Mouse (Mus musculus) lung, embryonic 16.5 days (tissue): ENCODE results near the gene Nrbf2. TPM values are rescaled to one million over a fixed set of nuclear protein-coding genes. Genes with fewer than 3 reads are reported as not detected.

Experiments used
- ATAC-seq: fragments of 200-750 bp; cut with Nextera tagmentation; 2 replicates; pipeline ENCODE4 v1.8.0; 2017; ENCODE audit warnings: low read depth, mild to moderate bottlenecking, moderate library complexity
- H3K27ac ChIP-seq: fragments of 300-500 bp; sonication (generic); 2 replicates; pipeline ENCODE4 v1.5.1; 2014; ENCODE audit warnings: mild to moderate bottlenecking, control low read depth, low read length
- H3K27me3 ChIP-seq: fragments of 300-500 bp; sonication (generic); 2 replicates; pipeline ENCODE4 v1.6.1; 2014; ENCODE audit warnings: low read depth, low read length, mixed read lengths; ENCODE audit not compliant: control insufficient read depth, insufficient read depth
- H3K36me3 ChIP-seq: fragments of 300-500 bp; sonication (generic); 2 replicates; pipeline ENCODE4 v1.6.1; 2014; ENCODE audit warnings: low read length; ENCODE audit not compliant: control insufficient read depth, insufficient read depth
- H3K4me1 ChIP-seq: fragments of 300-500 bp; sonication (generic); replicated peaks from 2 replicates; pipeline ENCODE4 v1.6.1; 2014; ENCODE audit warnings: low read length, mixed read lengths; ENCODE audit not compliant: control insufficient read depth, insufficient read depth
- H3K4me2 ChIP-seq: fragments of 300-500 bp; sonication (generic); 2 replicates; pipeline ENCODE4 v1.6.1; 2014; ENCODE audit warnings: low read depth, low read length, control low read depth
- H3K4me3 ChIP-seq: fragments of 300-500 bp; sonication (generic); 2 replicates; pipeline ENCODE4 v1.5.1; 2014; ENCODE audit warnings: mild to moderate bottlenecking, low read length, control low read depth
- H3K9ac ChIP-seq: fragments of 300-500 bp; sonication (generic); 2 replicates; pipeline ENCODE4 v1.6.1; 2014; ENCODE audit warnings: low read length, control low read depth
- H3K9me3 ChIP-seq: fragments of 300-500 bp; sonication (generic); 2 replicates; pipeline ENCODE4 v1.6.1; 2016; ENCODE audit warnings: low read length; ENCODE audit not compliant: control insufficient read depth
- WGBS: fragments of 180-500 bp; shearing (Covaris S2); extraction: QIAGEN DNeasy Blood & Tissue Kit; methylation state at CpG from one replicate; pipeline ENCODE4 v1.1.7; 2014; 5-methylcytosine and 5-hydroxymethylcytosine counted together
- polyA plus RNA-seq: library from polyadenylated mRNA; unstranded; fragments of >200 nt; fragmentation: Nextera tagmentation; extraction: Ambion mirVana; gene quantifications from 2 replicates; pipeline ENCODE4 v1.2.1, GENCODE M21; 2015

Nrbf2 gene
- polyA plus RNA-seq, 1 experiment from 2014 or later, result 39.5 TPM

- H3K27me3 ChIP-seq, result no peaks in the 10 kb centered on the region
- no peaks in the 10 kb centered on the region for H3K9me3 ChIP-seq
- no peaks in the 10 kb centered on the region for H3K36me3 ChIP-seq
- H3K4me3 ChIP-seq, result no peak overlapping the region
- H3K27ac ChIP-seq, result no peak overlapping the region
- no peak for ATAC-seq
- H3K9ac ChIP-seq, result no peak overlapping the region
- H3K4me1 ChIP-seq, result peaks cover 20% of the 10 kb centered on the region
- H3K4me2 ChIP-seq, result no peak overlapping the region
- 63% methylated on average over 2 of the region's 2 CpGs for WGBS
Measured at GRCm38 (mm10) chr10:67282531-67282930, 2.6 kb downstream of the Nrbf2 start.

- H3K4me2 ChIP-seq, result no peak overlapping the region
- peaks cover 20% of the 10 kb centered on the region for H3K4me1 ChIP-seq
- no peaks in the 10 kb centered on the region for H3K27me3 ChIP-seq
- H3K27ac ChIP-seq, result no peak overlapping the region
- ATAC-seq, result no peak
- WGBS, result 53% methylated on average over 8 of the region's 8 CpGs
- no peaks in the 10 kb centered on the region for H3K36me3 ChIP-seq
- no peak overlapping the region for H3K4me3 ChIP-seq
- H3K9me3 ChIP-seq, result no peaks in the 10 kb centered on the region
- no peak overlapping the region for H3K9ac ChIP-seq
Measured at GRCm38 (mm10) chr10:67281852-67282251, 3.3 kb downstream of the Nrbf2 start.

GRCm38 (mm10) chr10:67275916-67276315 is 9.2 kb downstream of the Nrbf2 start:
- Histone ChIP-seq H3K4me3 (no peak overlapping the region), H3K27ac (no peak overlapping the region), H3K36me3 (peaks cover 10% of the 10 kb centered on the region; the same call in 1 of the 2 replicates), H3K4me1 (no peaks in the 10 kb centered on the region), H3K27me3 (no peaks in the 10 kb centered on the region), H3K4me2 (no peak overlapping the region), H3K9ac (no peak overlapping the region), H3K9me3 (no peaks in the 10 kb centered on the region)
- ATAC-seq, result no peak

GRCm38 (mm10) chr10:67264852-67265251 is 20.3 kb downstream of the Nrbf2 start:
- Histone ChIP-seq H3K36me3 (peaks cover 22% of the 10 kb centered on the region), H3K4me3 (no peak overlapping the region), H3K4me1 (no peaks in the 10 kb centered on the region), H3K9ac (no peak overlapping the region), H3K9me3 (peaks cover 3% of the 10 kb centered on the region; the same call in 1 of the 2 replicates), H3K27ac (no peak overlapping the region), H3K4me2 (no peak overlapping the region), H3K27me3 (no peaks in the 10 kb centered on the region)
- 45% methylated on average over 1 of the region's 1 CpGs for WGBS
- no peak for ATAC-seq

GRCm38 (mm10) chr10:67253115-67253514 is 32.0 kb downstream of the Nrbf2 start:
- Histone ChIP-seq H3K27ac (no peak overlapping the region), H3K4me1 (no peaks in the 10 kb centered on the region), H3K9ac (no peak overlapping the region), H3K9me3 (no peaks in the 10 kb centered on the region), H3K4me2 (no peak overlapping the region), H3K27me3 (no peaks in the 10 kb centered on the region), H3K36me3 (peaks cover 22% of the 10 kb centered on the region), H3K4me3 (no peak overlapping the region)
- WGBS, result 94% methylated on average over 1 of the region's 1 CpGs
- no peak for ATAC-seq

GRCm38 (mm10) chr10:67252353-67252752 is 32.8 kb downstream of the Nrbf2 start:
- Histone ChIP-seq H3K4me2 (no peak overlapping the region), H3K27me3 (no peaks in the 10 kb centered on the region), H3K9me3 (no peaks in the 10 kb centered on the region), H3K36me3 (peaks cover 20% of the 10 kb centered on the region), H3K27ac (no peak overlapping the region), H3K9ac (no peak overlapping the region), H3K4me3 (no peak overlapping the region), H3K4me1 (no peaks in the 10 kb centered on the region)
- WGBS, result 74% methylated on average over 5 of the region's 5 CpGs
- ATAC-seq, result no peak

- Histone ChIP-seq H3K4me3 (no peak overlapping the region), H3K9me3 (no peaks in the 10 kb centered on the region), H3K4me2 (no peak overlapping the region), H3K36me3 (peaks cover 26% of the 10 kb centered on the region), H3K27me3 (no peaks in the 10 kb centered on the region), H3K27ac (no peak overlapping the region), H3K4me1 (no peaks in the 10 kb centered on the region), H3K9ac (no peak overlapping the region)
- 89% methylated on average over 6 of the region's 6 CpGs for WGBS
- ATAC-seq, result no peak
Measured at GRCm38 (mm10) chr10:67250846-67251245, 34.3 kb downstream of the Nrbf2 start.

GRCm38 (mm10) chr10:67249486-67249885 is 35.6 kb downstream of the Nrbf2 start:
- ATAC-seq, result no peak

GRCm38 (mm10) chr10:67247145-67247544 is 38.0 kb downstream of the Nrbf2 start:
- Histone ChIP-seq H3K4me2 (no peak overlapping the region), H3K27ac (no peak overlapping the region), H3K9me3 (no peaks in the 10 kb centered on the region), H3K36me3 (peaks cover 26% of the 10 kb centered on the region), H3K4me3 (no peak overlapping the region), H3K9ac (no peak overlapping the region), H3K27me3 (no peaks in the 10 kb centered on the region), H3K4me1 (no peaks in the 10 kb centered on the region)
- 91% methylated on average over 4 of the region's 4 CpGs for WGBS
- ATAC-seq, result no peak

More at GRCm38 (mm10) chr10:67249486-67249885, 35.6 kb downstream of the Nrbf2 start:
- Histone ChIP-seq H3K36me3 (peaks cover 29% of the 10 kb centered on the region), H3K27ac (no peak overlapping the region), H3K4me2 (no peak overlapping the region), H3K4me1 (no peaks in the 10 kb centered on the region), H3K4me3 (no peak overlapping the region), H3K27me3 (no peaks in the 10 kb centered on the region), H3K9ac (no peak overlapping the region), H3K9me3 (no peaks in the 10 kb centered on the region)
- WGBS, result 75% methylated on average over 2 of the region's 2 CpGs

- Histone ChIP-seq H3K36me3 (peaks cover 27% of the 10 kb centered on the region), H3K27me3 (no peaks in the 10 kb centered on the region), H3K27ac (no peak overlapping the region), H3K9me3 (no peaks in the 10 kb centered on the region), H3K4me3 (no peak overlapping the region), H3K4me1 (no peaks in the 10 kb centered on the region; the same call in 1 of the 2 replicates), H3K4me2 (no peak overlapping the region), H3K9ac (no peak overlapping the region)
- ATAC-seq, result no peak
- 72% methylated on average over 6 of the region's 6 CpGs for WGBS
Measured at GRCm38 (mm10) chr10:67230439-67230838, 54.7 kb downstream of the Nrbf2 start.
